Mouse (Mus musculus): ENCODE data around the gene Crybg3. TPM values are rescaled to one million over a fixed set of nuclear protein-coding genes. Genes with fewer than 3 reads are reported as not detected.
A peak's percentile ranks its signal among the peaks of the same experiment; 100 is the strongest.

The Crybg3 gene
- total RNA-seq, 1 experiment from 2014 or later: 11.1 TPM

GRCm38 (mm10) chr16:59585706-59586244, 15.0 kb downstream of the Crybg3 start:
- ATAC-seq (replicated peaks; ENCODE audit: low read depth, poor library complexity, severe bottlenecking): no peak

- peak; percentile 52 for ATAC-seq (replicated peaks; ENCODE audit: low read depth, poor library complexity, severe bottlenecking)
These were observed 17.3 kb downstream of the Crybg3 start for GRCm38 (mm10) chr16:59583515-59583914.

- peak; percentile 98 for ATAC-seq (replicated peaks; ENCODE audit: low read depth, poor library complexity, severe bottlenecking)
These were observed 21.5 kb downstream of the Crybg3 start for GRCm38 (mm10) chr16:59579237-59579636.

- ATAC-seq (replicated peaks; ENCODE audit: low read depth, poor library complexity, severe bottlenecking): no peak
These were observed 26.8 kb downstream of the Crybg3 start for GRCm38 (mm10) chr16:59573961-59574360.

- ATAC-seq (replicated peaks; ENCODE audit: low read depth, poor library complexity, severe bottlenecking): no peak
These were observed 28.1 kb downstream of the Crybg3 start for GRCm38 (mm10) chr16:59572685-59573084.

GRCm38 (mm10) chr16:59570807-59571206, 30.0 kb downstream of the Crybg3 start:
- no peak for ATAC-seq (replicated peaks; ENCODE audit: low read depth, poor library complexity, severe bottlenecking)

DNA sequence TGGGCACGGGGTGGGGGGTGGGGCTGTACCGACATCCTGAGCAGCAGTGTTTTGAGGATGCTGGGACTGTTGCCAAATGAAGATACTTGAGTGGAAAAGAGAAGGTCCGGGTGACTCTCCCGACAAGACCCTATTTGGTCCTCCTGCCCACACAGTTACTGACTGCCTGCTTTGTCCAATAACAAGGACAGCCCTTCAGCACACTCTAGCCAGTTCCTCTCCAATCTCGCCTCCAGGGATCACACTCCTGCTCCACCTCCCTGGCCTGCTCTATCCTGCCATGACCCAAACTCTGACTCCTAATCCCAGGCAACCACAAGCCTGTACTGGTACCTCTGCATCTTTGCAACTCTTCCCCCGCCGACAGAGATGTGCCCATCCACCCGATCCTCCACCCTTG, 30.9 kb downstream of the Crybg3 start:
- no peak for ATAC-seq (replicated peaks; ENCODE audit: low read depth, poor library complexity, severe bottlenecking)

- peak; percentile 82 for ATAC-seq (replicated peaks; ENCODE audit: low read depth, poor library complexity, severe bottlenecking)
These were observed 32.9 kb downstream of the Crybg3 start for GRCm38 (mm10) chr16:59567721-59568381.

DNA sequence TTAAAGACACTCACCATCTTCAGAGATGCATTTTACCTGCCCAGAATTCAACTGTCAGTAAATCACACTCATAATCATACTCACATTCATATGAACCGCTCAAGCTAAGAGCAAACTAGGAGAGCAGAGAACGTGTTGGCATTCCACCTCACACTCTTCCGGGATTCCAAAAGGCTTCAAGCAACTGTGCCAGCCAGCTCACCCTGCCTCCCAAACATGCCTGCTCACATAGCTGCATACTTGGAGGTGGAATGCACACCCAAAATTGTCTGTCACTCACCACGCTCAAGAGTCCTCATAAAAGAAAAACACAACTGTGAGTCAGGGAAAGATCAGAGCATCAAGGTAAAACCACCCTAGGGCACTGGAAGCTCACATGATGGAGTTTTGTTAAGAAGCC, 34.3 kb downstream of the Crybg3 start:
- no peak for ATAC-seq (replicated peaks; ENCODE audit: low read depth, poor library complexity, severe bottlenecking)

DNA sequence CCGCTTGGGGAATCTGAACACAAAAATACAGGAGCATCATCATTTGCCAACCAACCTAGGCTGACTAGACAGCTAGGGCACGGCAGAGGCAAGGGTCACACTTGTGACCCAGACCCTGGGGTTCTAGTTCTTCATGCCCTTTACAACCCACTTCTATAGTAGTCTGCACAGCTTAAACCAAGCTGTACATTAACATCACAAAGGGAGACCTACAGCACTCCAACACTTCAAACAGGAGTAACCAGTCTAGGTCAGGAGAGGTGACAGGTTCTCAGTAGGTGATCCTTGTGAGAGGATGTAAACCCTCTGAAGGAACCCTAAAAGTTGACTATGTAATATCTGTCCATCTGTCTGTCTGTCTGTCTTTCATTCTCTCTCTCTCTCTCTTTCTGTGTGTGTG, 35.1 kb downstream of the Crybg3 start:
- ATAC-seq (replicated peaks; ENCODE audit: low read depth, poor library complexity, severe bottlenecking): no peak

GRCm38 (mm10) chr16:59564025-59564424, 36.8 kb downstream of the Crybg3 start:
- no peak for ATAC-seq (replicated peaks; ENCODE audit: low read depth, poor library complexity, severe bottlenecking)

DNA sequence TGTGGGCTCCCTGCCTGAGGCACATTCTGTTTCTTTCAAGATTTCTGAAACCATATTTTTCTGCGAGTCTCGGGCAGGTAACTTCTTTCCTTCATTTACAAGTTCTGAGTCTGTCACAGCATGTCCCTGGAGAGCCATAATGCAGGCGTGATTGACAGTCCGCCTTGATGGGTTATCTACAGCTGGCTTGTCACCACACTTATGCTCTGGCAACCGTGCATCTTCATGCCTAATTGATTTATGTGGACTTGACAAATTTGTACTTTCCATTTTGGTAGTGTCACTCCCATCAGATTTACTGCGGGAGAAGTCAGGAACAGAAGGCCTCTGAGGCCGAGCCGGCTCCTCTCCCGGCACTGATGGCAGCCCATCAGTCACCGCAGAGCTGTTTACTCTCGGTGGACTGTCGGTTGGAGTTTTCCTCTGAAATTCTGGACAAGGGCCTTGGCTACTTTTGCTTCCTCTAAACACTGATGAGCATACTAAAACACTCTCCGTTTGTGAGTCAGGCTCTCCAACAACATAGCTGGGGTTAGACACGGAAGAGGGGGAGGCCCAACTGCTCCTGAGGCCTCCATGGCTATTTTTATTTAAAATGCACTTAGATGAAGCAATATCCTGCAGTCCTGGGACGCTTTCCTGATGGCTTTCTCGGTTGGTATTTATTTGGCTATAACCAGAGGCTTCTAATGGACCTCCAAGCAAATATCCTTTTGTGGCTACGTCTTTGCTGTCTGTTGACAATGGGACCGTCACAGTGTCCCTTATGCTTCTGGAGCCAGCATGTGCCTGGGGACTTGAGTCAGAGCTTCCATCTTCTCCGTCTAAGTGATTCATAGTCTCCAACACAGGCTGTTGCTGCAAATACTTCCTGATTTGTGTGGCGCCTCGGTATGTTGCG, 41.2 kb downstream of the Crybg3 start:
- 0 out of 2 replicates have a peak, but pooled peaks have one; percentile 29 for ATAC-seq (replicated peaks; ENCODE audit: low read depth, poor library complexity, severe bottlenecking)

- ATAC-seq (replicated peaks; ENCODE audit: low read depth, poor library complexity, severe bottlenecking): no peak
These were observed 41.9 kb downstream of the Crybg3 start for GRCm38 (mm10) chr16:59558916-59559299.

DNA sequence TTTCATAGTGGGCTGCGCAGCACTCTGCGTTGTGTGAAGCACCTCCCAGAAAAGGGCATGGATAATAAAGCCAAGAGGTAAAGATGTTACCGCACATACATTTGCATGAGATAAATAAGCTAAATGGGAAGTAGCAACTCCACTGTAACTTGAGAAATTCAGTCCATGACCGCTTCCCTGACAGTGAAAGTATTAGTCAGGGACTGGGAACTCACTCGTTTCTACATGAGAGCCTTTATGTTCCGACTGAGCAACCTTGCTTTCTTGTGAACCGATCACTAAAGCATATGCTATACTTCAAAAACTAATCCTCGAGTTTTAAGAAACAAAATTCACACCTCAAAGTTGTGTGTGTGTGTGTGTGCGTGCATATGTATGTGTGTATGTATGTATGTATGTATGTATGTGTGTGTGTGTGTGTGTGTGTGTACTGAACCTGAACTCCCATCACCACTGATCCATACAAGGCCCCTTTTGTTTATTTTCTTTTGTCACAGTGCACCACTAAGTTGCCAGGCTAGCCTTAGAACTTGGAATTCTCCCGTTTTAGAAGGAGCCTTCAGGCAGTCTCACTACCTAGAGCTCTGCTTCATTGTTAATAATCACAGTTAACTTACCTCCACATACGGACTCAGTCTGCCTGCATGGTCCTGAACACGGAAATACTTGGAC, 47.2 kb downstream of the Crybg3 start:
- ATAC-seq (replicated peaks; ENCODE audit: low read depth, poor library complexity, severe bottlenecking): no peak

- ATAC-seq (replicated peaks; ENCODE audit: low read depth, poor library complexity, severe bottlenecking): no peak
These were observed 49.3 kb downstream of the Crybg3 start for GRCm38 (mm10) chr16:59551507-59551906.

DNA sequence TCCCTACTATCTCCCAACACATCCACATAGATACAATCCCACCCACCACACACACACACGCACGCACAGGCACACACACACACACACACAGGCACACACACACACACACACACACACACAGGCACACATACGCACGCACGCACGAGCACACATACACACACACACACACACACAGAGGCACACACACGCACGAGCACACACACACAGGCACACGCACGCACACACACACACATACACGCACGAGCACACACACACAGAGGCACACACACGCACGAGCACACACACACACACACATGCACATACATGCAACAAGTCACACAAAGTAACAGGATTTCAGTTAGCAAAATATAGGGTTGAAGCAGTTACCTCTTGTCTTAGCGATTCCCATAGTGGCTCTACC, 51.1 kb downstream of the Crybg3 start:
- ATAC-seq (replicated peaks; ENCODE audit: low read depth, poor library complexity, severe bottlenecking): no peak

- no peak for ATAC-seq (replicated peaks; ENCODE audit: low read depth, poor library complexity, severe bottlenecking)
These were observed 52.2 kb downstream of the Crybg3 start for GRCm38 (mm10) chr16:59548582-59548947.

GRCm38 (mm10) chr16:59547887-59548581, 52.7 kb downstream of the Crybg3 start:
- no peak for ATAC-seq (replicated peaks; ENCODE audit: low read depth, poor library complexity, severe bottlenecking)

GRCm38 (mm10) chr16:59547466-59547865, 53.3 kb downstream of the Crybg3 start:
- ATAC-seq (replicated peaks; ENCODE audit: low read depth, poor library complexity, severe bottlenecking): no peak

DNA sequence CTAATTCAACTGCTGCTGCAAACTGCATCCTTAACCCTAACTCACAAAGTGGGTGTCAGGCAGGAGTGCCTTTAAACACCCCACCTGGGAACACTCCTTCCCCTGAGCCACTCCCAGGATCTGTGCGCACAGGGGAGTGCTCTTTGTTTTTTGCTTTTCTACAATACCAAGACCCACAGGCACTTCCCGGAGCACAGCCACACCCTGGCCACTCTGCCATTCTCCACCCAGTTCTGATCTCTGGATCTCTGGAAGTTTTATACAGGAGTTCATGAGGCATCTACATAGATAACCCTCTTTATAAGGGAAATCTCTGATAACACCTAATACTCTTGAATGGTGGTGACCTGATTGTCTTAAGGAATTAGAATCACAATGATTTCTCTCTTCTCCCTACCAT, 55.4 kb downstream of the Crybg3 start:
- ATAC-seq (replicated peaks; ENCODE audit: low read depth, poor library complexity, severe bottlenecking): no peak
